25 mouse cellular contexts compared by ENCODE assay signal in the genomic region with DNA sequence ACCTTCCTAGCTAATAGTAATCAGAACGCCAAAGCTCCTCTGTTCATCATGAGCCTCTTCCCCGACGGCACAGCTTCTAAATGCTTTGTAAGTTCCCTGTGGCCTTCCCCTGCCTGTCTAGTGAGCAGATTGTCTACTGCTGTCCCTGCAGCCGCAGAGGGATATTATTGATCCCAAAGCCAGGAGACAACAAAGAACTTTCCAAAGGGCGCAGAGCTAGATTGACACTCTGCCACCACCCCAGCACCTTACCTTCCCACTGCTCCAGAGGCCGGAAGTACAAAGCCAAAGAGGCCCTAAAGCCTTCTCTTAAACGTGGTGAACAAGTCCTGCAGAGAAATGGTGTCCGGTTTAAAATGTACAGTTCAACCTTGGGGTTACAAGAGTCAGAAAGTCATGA.
DNase-seq lines count a peak whose midpoint lies in the region; ATAC-seq and TF ChIP-seq lines count a peak whose summit lies in the region.
"Had no signal": no experiment of that assay in that cellular context is flagged by ENCODE, and none has a peak within 500 bp of the region (broad histone marks: within the 10 kb centered on the region; RNA-seq: fewer than 3 reads in every experiment).

No protein-coding gene starts in this region.

- intact Hi-C loops in heart, postnatal 14 days (cut with DNase I) = no loop called here

- no peak for TF ChIP-seq POLR2A in CH12.LX (IDR thresholded peaks at IDR 0.05; ENCODE audit: low read depth, low read length)

- no peak overlapping the region for H3K9ac ChIP-seq in liver, embryonic 13.5 days
- H3K9ac ChIP-seq in CH12.LX (ENCODE audit: insufficient read depth, low read depth) = no peak overlapping the region
- H3K9ac ChIP-seq in liver, postnatal 0 days (replicated peaks) = no peak overlapping the region
- H3K9ac ChIP-seq: embryonic facial prominence, embryonic 13.5 days; embryonic facial prominence, embryonic 15.5 days; forebrain, embryonic 13.5 days; forebrain, embryonic 15.5 days; forebrain, postnatal 0 days had no signal

- ATAC-seq in liver, embryonic 13.5 days (ENCODE audit: low read depth) = no peak
- ATAC-seq in liver, postnatal 0 days = peak; percentile 75
- ATAC-seq: activated CD4-positive, CD25-positive, alpha-beta regulatory T cell, adult 4 months; CD4-positive, CD25-positive, alpha-beta regulatory T cell, adult 4 months; forebrain, embryonic 13.5 days; forebrain, embryonic 15.5 days; forebrain, postnatal 0 days; Patski had no signal

- H3K79me2 ChIP-seq in CH12.LX (replicated peaks; ENCODE audit: control insufficient read depth, extremely low read depth, insufficient read depth, poor library complexity, severe bottlenecking) = peaks cover 13% of the 10 kb centered on the region; the same call in 1 of the 2 replicates

- H3K27ac ChIP-seq in heart, embryonic 10.5 days = peak overlapping the region; percentile 16; the same call in 1 of the 2 replicates
- H3K27ac ChIP-seq in liver, embryonic 13.5 days = 0 out of 2 replicates have a peak overlapping the region, but pooled peaks have one; percentile 2
- peak overlapping the region; percentile 2; the same call in 1 of the 2 replicates for H3K27ac ChIP-seq in CH12.LX (ENCODE audit: insufficient read depth, low read depth)
- peak overlapping the region; percentile 64 for H3K27ac ChIP-seq in liver, postnatal 0 days (ENCODE audit: low read depth)
- H3K27ac ChIP-seq: embryonic facial prominence, embryonic 13.5 days; embryonic facial prominence, embryonic 15.5 days; forebrain, embryonic 13.5 days; forebrain, embryonic 15.5 days had no signal

- no peak overlapping the region for H3K4me2 ChIP-seq in liver, embryonic 13.5 days
- no peak overlapping the region for H3K4me2 ChIP-seq in CH12.LX (ENCODE audit: insufficient read depth, low read depth, poor library complexity, severe bottlenecking)
- no peak overlapping the region for H3K4me2 ChIP-seq in liver, postnatal 0 days (ENCODE audit: low read depth, low read length)
- H3K4me2 ChIP-seq: embryonic facial prominence, embryonic 13.5 days; embryonic facial prominence, embryonic 15.5 days; forebrain, embryonic 13.5 days; forebrain, embryonic 15.5 days had no signal

- 0 out of 2 replicates have a peak, but pooled peaks cover 4% of the 10 kb centered on the region for H3K4me1 ChIP-seq in heart, embryonic 10.5 days
- H3K4me1 ChIP-seq in liver, embryonic 13.5 days (replicated peaks) = peaks cover 39% of the 10 kb centered on the region
- H3K4me1 ChIP-seq in CH12.LX (ENCODE audit: control insufficient read depth in 1 of 2, insufficient read depth in 2 of 2) = peaks cover 12 to 88% of the 10 kb centered on the region in 2 experiments; a peak in 3 of 4 replicates
- H3K4me1 ChIP-seq in liver, postnatal 0 days (ENCODE audit: insufficient read depth) = peaks cover 9% of the 10 kb centered on the region; the same call in 1 of the 2 replicates
- H3K4me1 ChIP-seq: embryonic facial prominence, embryonic 13.5 days; embryonic facial prominence, embryonic 15.5 days; forebrain, embryonic 13.5 days; forebrain, embryonic 15.5 days had no signal

- no peak overlapping the region for H3K4me3 ChIP-seq in heart, embryonic 10.5 days
- no peak overlapping the region for H3K4me3 ChIP-seq in liver, embryonic 13.5 days (replicated peaks)
- H3K4me3 ChIP-seq in CH12.LX (replicated peaks in 1 of 3; ENCODE audit: low read depth in 2 of 3, low read length in 2 of 3, poor library complexity in 1 of 3) = no peak overlapping the region
- H3K4me3 ChIP-seq in liver, postnatal 0 days (ENCODE audit: low read depth, low read length) = no peak overlapping the region
- H3K4me3 ChIP-seq: embryonic facial prominence, embryonic 13.5 days; embryonic facial prominence, embryonic 15.5 days; forebrain, embryonic 13.5 days; forebrain, embryonic 15.5 days had no signal

- in situ Hi-C loops in CH12.LX (cut with MboI; ENCODE audit: low pct_ligation_motif_present, low pct_unique_long_range_greater_than_20kb, low sequenced_read_pairs) = no loop called here

- peak; percentile 55 for DNase-seq in heart, embryonic 10.5 days (ENCODE audit: low spot score)
- DNase-seq in heart, postnatal 14 days = no peak
- DNase-seq in liver, embryonic 13.5 days = no peak
- DNase-seq in liver = no peak
- DNase-seq in CH12.LX (ENCODE audit: extremely low read depth) = no peak
- DNase-seq in liver, postnatal 0 days = peak; percentile 21
- no peak for DNase-seq in cerebellum, adult 8-10 months
- DNase-seq: adrenal gland, adult 8-10 months; adrenal gland, postnatal 14 days; adrenal gland, postnatal 36 days; B cell, adult 2 months; cerebellum, adult 11-12 months; cerebellum, adult 2 months; cerebellum, adult 9-11 months; cerebellum, postnatal 14 days; cerebellum, postnatal 36 days; embryo, embryonic 11 days; forebrain, postnatal 0 days had no signal

- peaks cover 8% of the 10 kb centered on the region; the same call in 1 of the 2 replicates for H3K27me3 ChIP-seq in heart, embryonic 10.5 days (ENCODE audit: insufficient read depth, poor library complexity, severe bottlenecking)
- no peaks in the 10 kb centered on the region for H3K27me3 ChIP-seq in liver, embryonic 13.5 days
- no peaks in the 10 kb centered on the region for H3K27me3 ChIP-seq in CH12.LX (replicated peaks)
- H3K27me3 ChIP-seq in liver, postnatal 0 days (ENCODE audit: insufficient read depth, low read length) = no peaks in the 10 kb centered on the region
- H3K27me3 ChIP-seq: embryonic facial prominence, embryonic 13.5 days; embryonic facial prominence, embryonic 15.5 days; forebrain, embryonic 13.5 days; forebrain, embryonic 15.5 days; Patski had no signal

- no peak for TF ChIP-seq EP300 in CH12.LX (IDR thresholded peaks at IDR 0.05; ENCODE audit: low read length)
- TF ChIP-seq EP300 in liver, postnatal 0 days (IDR thresholded peaks at IDR 0.05; ENCODE audit: low read depth) = no peak

- no peak for TF ChIP-seq CTCF in CH12.LX (conservative IDR thresholded peaks at IDR 0.05 in 1 of 2, IDR thresholded peaks at IDR 0.05 in 1 of 2; ENCODE audit: low read depth in 2 of 2, low read length in 2 of 2)
- TF ChIP-seq CTCF in liver, postnatal 0 days (IDR thresholded peaks at IDR 0.05; ENCODE audit: low read depth) = no peak

- no peak for TF ChIP-seq RAD21 in CH12.LX (IDR thresholded peaks at IDR 0.05; ENCODE audit: low read depth, low read length)

- WGBS in heart, embryonic 10.5 days = 77% methylated on average over 8 of the region's 8 CpGs
- WGBS in liver, embryonic 13.5 days (ENCODE audit: insufficient replicate concordance) = 77% methylated on average over 8 of the region's 8 CpGs
- 63% methylated on average over 8 of the region's 8 CpGs for WGBS in liver, postnatal 0 days (ENCODE audit: insufficient replicate concordance)

- dilution Hi-C loops in CH12.LX (cut with MboI; ENCODE audit: extremely low pct_ligation_motif_present, extremely low pct_unique_long_range_greater_than_20kb, low sequenced_read_pairs) = no loop called here

- H3K36me3 ChIP-seq in heart, embryonic 10.5 days = no peaks in the 10 kb centered on the region
- H3K36me3 ChIP-seq in liver, embryonic 13.5 days = peaks cover 10% of the 10 kb centered on the region; the same call in 1 of the 2 replicates
- peaks cover 45 to 82% of the 10 kb centered on the region in 2 experiments for H3K36me3 ChIP-seq in CH12.LX (replicated peaks in 1 of 2; ENCODE audit: control insufficient read depth in 1 of 2, insufficient read depth in 1 of 2, low read length in 1 of 2)
- H3K36me3 ChIP-seq in liver, postnatal 0 days (replicated peaks; ENCODE audit: insufficient read depth, low read length) = no peaks in the 10 kb centered on the region
- H3K36me3 ChIP-seq: embryonic facial prominence, embryonic 13.5 days; embryonic facial prominence, embryonic 15.5 days; forebrain, embryonic 15.5 days had no signal

- no peaks in the 10 kb centered on the region for H3K9me3 ChIP-seq in heart, embryonic 10.5 days
- no peaks in the 10 kb centered on the region for H3K9me3 ChIP-seq in liver, embryonic 13.5 days (replicated peaks)
- H3K9me3 ChIP-seq in CH12.LX (replicated peaks; ENCODE audit: low read length) = no peaks in the 10 kb centered on the region
- no peaks in the 10 kb centered on the region for H3K9me3 ChIP-seq in liver, postnatal 0 days (ENCODE audit: low read length)
- H3K9me3 ChIP-seq: embryonic facial prominence, embryonic 13.5 days; embryonic facial prominence, embryonic 15.5 days; forebrain, embryonic 13.5 days; forebrain, embryonic 15.5 days had no signal

TF ChIP-seq in CH12.LX, 34 proteins besides CTCF, POLR2A, EP300 and RAD21:
- TF ChIP-seq KAT2A (IDR thresholded peaks at IDR 0.05; ENCODE audit: insufficient replicate concordance, low read length) = no peak
- TF ChIP-seq PAX5 (IDR thresholded peaks at IDR 0.05; ENCODE audit: low read length) = no peak
- TF ChIP-seq E2F4 (IDR thresholded peaks at IDR 0.05; ENCODE audit: insufficient replicate concordance, low read depth, low read length) = no peak
- TF ChIP-seq ZC3H11A (IDR thresholded peaks at IDR 0.05; ENCODE audit: low read depth, low read length) = no peak
- TF ChIP-seq USF2 (conservative IDR thresholded peaks at IDR 0.05; ENCODE audit: low read depth, low read length) = no peak
- no peak for TF ChIP-seq NELFE (IDR thresholded peaks at IDR 0.05; ENCODE audit: low read depth, low read length)
- TF ChIP-seq ZMIZ1 (IDR thresholded peaks at IDR 0.05; ENCODE audit: low read depth, low read length) = no peak
- no peak for TF ChIP-seq ZNF384 (IDR thresholded peaks at IDR 0.05; ENCODE audit: low read depth, low read length)
- TF ChIP-seq SMC3 (IDR thresholded peaks at IDR 0.05; ENCODE audit: low read depth, low read length) = no peak
- TF ChIP-seq MXI1 (IDR thresholded peaks at IDR 0.05; ENCODE audit: low read depth, low read length) = no peak
- TF ChIP-seq MAFK (IDR thresholded peaks at IDR 0.05; ENCODE audit: insufficient replicate concordance, low read length) = no peak
- no peak for TF ChIP-seq MAZ (IDR thresholded peaks at IDR 0.05; ENCODE audit: low read depth, low read length)
- no peak for TF ChIP-seq MEF2A (IDR thresholded peaks at IDR 0.05; ENCODE audit: borderline replicate concordance, low read depth, low read length)
- TF ChIP-seq NRF1 (IDR thresholded peaks at IDR 0.05; ENCODE audit: low read depth, low read length) = no peak
- TF ChIP-seq CHD1 (IDR thresholded peaks at IDR 0.05; ENCODE audit: low read depth, low read length) = no peak
- TF ChIP-seq ELF1 (IDR thresholded peaks at IDR 0.05; ENCODE audit: low read depth, low read length) = no peak
- no peak for TF ChIP-seq IRF4 (IDR thresholded peaks at IDR 0.05; ENCODE audit: low read depth, low read length)
- no peak for TF ChIP-seq BHLHE40 (IDR thresholded peaks at IDR 0.05; ENCODE audit: low read depth, low read length)
- TF ChIP-seq RCOR1 (conservative IDR thresholded peaks at IDR 0.05; ENCODE audit: low read depth, low read length) = no peak

Comparison
In these comparisons a context has a peak if more than half of its experiments do, and no peak if none do; other contexts are left out.
1. DNase-seq: peak in heart, embryonic 10.5 days (single experiment) and liver, postnatal 0 days (single experiment); none in heart, postnatal 14 days (0 of 2), liver, embryonic 13.5 days (single experiment), liver (single experiment), CH12.LX (single experiment) and cerebellum, adult 8-10 months (single experiment).
2. H3K27ac ChIP-seq: peak in every context shown above with its lines; median percentile 64 in liver, postnatal 0 days; 16 in heart, embryonic 10.5 days; 2 in liver, embryonic 13.5 days; 2 in CH12.LX.